Mouse (Mus musculus) ES-Bruce4 (cell line): ENCODE measurements around the gene Olfr49. TPM values are rescaled to one million over a fixed set of nuclear protein-coding genes. Genes with fewer than 3 reads are reported as not detected.
"Not testable (repeated sequence)": the region's sequence is repeated elsewhere in the genome, so short reads cannot be mapped to it uniquely, and the experiment has no call there.

Experiments
- H3K27ac ChIP-seq: 2 replicates; pipeline ENCODE4 v1.5.1; 2012; ENCODE audit warnings: low read length, inconsistent platforms; ENCODE audit not compliant: insufficient read depth
- H3K27me3 ChIP-seq: 2 replicates; pipeline ENCODE4 v1.6.1; 2012; ENCODE audit warnings: mild to moderate bottlenecking, low read length, inconsistent platforms; ENCODE audit not compliant: control insufficient read depth, poor library complexity, insufficient read depth, severe bottlenecking
- H3K36me3 ChIP-seq: 2 replicates; pipeline ENCODE4 v1.6.1; 2012; ENCODE audit warnings: inconsistent platforms, mild to moderate bottlenecking, low read length, moderate library complexity; ENCODE audit not compliant: control insufficient read depth, poor library complexity, insufficient read depth, severe bottlenecking
- H3K4me1 ChIP-seq: one replicate; pipeline ENCODE4 v1.8.1; 2011; ENCODE audit warnings: low read length; ENCODE audit not compliant: control insufficient read depth, insufficient read depth
- H3K4me3 ChIP-seq: 2 replicates; pipeline ENCODE4 v1.5.1; 2011; ENCODE audit warnings: low read depth, mild to moderate bottlenecking, low read length
- H3K9ac ChIP-seq: 2 replicates; pipeline ENCODE4 v1.6.1; 2012; ENCODE audit warnings: low read depth, mild to moderate bottlenecking, inconsistent platforms; ENCODE audit not compliant: poor library complexity, severe bottlenecking
- H3K9me3 ChIP-seq: replicated peaks from 2 replicates; pipeline ENCODE4 v1.6.1; 2012; ENCODE audit warnings: mild to moderate bottlenecking, low read length, inconsistent platforms; ENCODE audit not compliant: control insufficient read depth, poor library complexity, insufficient read depth, severe bottlenecking
- CTCF ChIP-seq: IDR thresholded peaks from one replicate; pipeline ENCODE4 v1.8.1; 2011; ENCODE audit warnings: low read depth, low read length
- EP300 ChIP-seq: IDR thresholded peaks from 2 replicates; pipeline ENCODE4 v1.6.1; 2011; ENCODE audit warnings: low read depth, low read length; ENCODE audit not compliant: insufficient read depth
- POLR2A ChIP-seq: IDR thresholded peaks from one replicate; pipeline ENCODE4 v1.8.1; 2011; ENCODE audit warnings: low read length; ENCODE audit not compliant: insufficient read depth
- polyA plus RNA-seq: library from polyadenylated mRNA; stranded (reverse); fragments of >200 nt; gene quantifications from 2 replicates; pipeline ENCODE4 v1.2.4, GENCODE M21; 2011; ENCODE audit warnings: low read depth; ENCODE audit not compliant: missing spikeins, insufficient read depth, insufficient read length

Olfr49 gene
- polyA plus RNA-seq, 1 experiment = not detected

DNA sequence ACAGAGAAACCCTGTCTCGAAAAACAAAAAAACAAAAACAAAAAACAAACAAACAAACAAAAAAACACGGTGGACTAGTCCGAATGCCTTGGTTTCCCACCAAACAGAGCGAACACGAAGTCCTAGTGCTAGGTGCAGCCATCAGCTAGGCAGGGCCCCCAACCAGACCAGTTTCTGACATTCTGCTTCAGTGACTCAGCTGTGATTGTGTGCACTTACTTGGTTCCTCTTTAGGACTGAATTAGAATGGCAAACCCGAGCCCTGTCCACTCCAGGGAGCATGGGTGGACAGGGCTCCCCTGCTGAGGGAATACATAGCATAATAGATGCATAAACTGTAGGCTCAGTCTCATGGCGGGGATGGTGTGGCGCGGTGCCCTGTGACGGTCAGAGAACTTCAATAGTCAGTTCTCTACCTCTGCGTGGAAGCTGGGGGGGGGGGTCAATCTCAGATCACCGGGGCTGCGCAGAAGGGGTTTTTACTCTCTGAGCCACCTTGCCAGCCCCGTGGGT lies 54.0 kb downstream of the Olfr49 start:
- TF ChIP-seq POLR2A (no peak), EP300 (no peak), CTCF (no peak)
- Histone ChIP-seq H3K9me3 (no peaks in the 10 kb centered on the region), H3K36me3 (no peaks in the 10 kb centered on the region), H3K4me1 (peaks cover 8% of the 10 kb centered on the region), H3K27ac (no peak overlapping the region), H3K4me3 (peak overlapping the region; percentile 31; the same call in 1 of the 2 replicates), H3K9ac (peak overlapping the region; percentile 45; the same call in 1 of the 2 replicates), H3K27me3 (no peaks in the 10 kb centered on the region)

DNA sequence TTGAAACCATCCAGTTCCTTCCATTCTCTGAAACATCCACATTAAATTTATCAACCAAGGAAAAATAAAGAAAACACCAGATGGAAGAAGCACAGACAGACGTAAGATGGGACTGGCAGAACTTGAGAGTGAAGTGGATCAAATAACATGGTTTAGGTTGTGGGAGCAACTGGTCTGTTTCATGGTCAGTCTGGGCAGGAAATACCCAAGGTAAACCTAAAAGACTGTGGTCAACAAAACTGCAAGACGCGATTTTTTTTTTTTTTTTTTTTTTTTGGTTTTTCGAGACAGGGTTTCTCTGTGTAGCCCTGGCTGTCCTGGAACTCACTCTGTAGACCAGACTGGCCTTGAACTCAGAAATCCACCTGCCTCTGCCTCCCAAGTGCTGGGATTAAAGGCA lies 54.9 kb downstream of the Olfr49 start:
- not testable (repeated sequence) for H3K9me3 ChIP-seq, H3K27me3 ChIP-seq, H3K4me3 ChIP-seq, H3K9ac ChIP-seq, H3K4me1 ChIP-seq, H3K36me3 ChIP-seq
- peak overlapping the region; percentile 78; the same call in 1 of the 2 replicates for H3K27ac ChIP-seq

DNA sequence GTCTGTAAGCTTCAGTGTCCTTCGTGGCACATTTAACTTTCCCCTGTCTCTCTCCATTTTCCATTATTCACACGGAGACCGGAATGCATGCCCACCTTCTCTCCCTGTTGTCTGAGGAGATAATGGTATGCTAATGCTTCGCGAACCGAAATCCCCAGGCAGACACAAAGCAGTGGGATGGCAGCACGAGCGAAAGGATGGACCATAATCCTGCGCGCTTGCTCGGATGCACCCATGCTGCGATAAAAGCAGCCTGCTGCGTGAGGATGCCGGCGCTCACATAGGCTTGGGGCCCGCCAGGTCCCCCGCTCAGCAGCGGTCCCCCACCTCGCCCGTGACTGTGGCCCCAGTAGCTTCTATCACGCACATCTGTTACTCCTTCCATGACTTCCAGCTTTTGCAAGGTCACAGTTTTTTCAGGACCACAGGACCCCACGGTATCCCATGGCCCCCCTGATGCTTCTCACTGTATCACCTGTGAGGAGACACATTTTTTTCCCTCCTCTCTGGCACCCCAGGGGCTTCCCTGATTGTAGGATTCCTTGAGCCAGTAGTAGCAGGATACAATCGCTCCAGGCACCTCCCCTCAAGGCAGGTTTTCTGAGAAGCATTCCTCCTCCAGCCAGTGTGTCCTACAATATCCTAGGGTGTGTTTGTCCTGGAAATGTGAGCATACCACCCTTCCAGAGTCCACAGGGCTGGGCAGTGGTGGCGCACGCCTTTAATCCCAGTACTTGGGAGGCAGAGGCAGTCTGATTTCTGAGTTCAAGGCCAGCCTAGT lies 55.6 kb downstream of the Olfr49 start:
- Histone ChIP-seq H3K9ac (peak overlapping the region; percentile 25), H3K36me3 (no peaks in the 10 kb centered on the region), H3K4me1 (peaks cover 12% of the 10 kb centered on the region), H3K4me3 (peak overlapping the region; percentile 15), H3K9me3 (no peaks in the 10 kb centered on the region), H3K27ac (peak overlapping the region; percentile 78), H3K27me3 (no peaks in the 10 kb centered on the region)
- 0 out of 2 replicates have a peak, but pooled peaks have one; percentile 62 for TF ChIP-seq EP300
- no peak for TF ChIP-seq POLR2A

DNA sequence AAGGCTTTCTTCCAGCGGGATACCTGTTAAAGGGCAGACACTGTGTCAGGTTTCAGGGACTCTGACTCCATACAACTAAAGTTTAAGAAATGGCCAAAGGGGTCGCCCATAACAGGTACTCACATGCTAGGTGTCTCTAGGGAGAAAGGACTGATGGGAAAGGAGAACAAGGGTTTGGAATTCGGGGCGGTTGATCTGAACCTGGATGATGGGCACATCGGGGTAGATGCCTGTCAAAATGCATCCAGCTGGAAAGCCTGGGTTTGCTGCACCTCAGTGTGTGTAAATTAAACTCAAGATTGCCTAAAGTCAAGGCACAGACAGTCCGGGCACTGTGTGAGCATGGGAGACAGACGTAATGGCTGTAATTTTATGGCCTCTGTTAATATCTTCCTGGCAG lies 56.2 kb downstream of the Olfr49 start:
- no peaks in the 10 kb centered on the region for H3K27me3 ChIP-seq
- TF ChIP-seq EP300 (no peak), POLR2A (no peak), CTCF (no peak)
- H3K27ac ChIP-seq = peak overlapping the region; percentile 78
- H3K4me3 ChIP-seq = peak overlapping the region; percentile 15
- peaks cover 13% of the 10 kb centered on the region for H3K4me1 ChIP-seq
- H3K9ac ChIP-seq = peak overlapping the region; percentile 25; the same call in 1 of the 2 replicates
- no peaks in the 10 kb centered on the region for H3K9me3 ChIP-seq
- H3K36me3 ChIP-seq = no peaks in the 10 kb centered on the region

Other genes starting within 250 kb of the Olfr49 start
- 119 and 129 TPM in 2 replicates for gene Dad1, start 30.8 kb downstream of the Olfr49 start, polyA plus RNA-seq
- 102 and 109 TPM in 2 replicates for gene Abhd4, start 30.8 kb downstream of the Olfr49 start, polyA plus RNA-seq
- 86.1 and 96.4 TPM in 2 replicates for gene Oxa1l, start 75.9 kb upstream of the Olfr49 start, polyA plus RNA-seq
- gene Slc7a7, start 132.8 kb upstream of the Olfr49 start, polyA plus RNA-seq = 46.6 and 47.7 TPM in 2 replicates
- 114 and 115 TPM in 2 replicates for gene Mrpl52, start 142.0 kb upstream of the Olfr49 start, polyA plus RNA-seq
- 50.4 and 60.7 TPM in 2 replicates for gene Mmp14, start 146.7 kb upstream of the Olfr49 start, polyA plus RNA-seq
- 22.9 and 25.8 TPM in 2 replicates for gene Lrp10, start 179.2 kb upstream of the Olfr49 start, polyA plus RNA-seq
- gene Rem2, start 191.2 kb upstream of the Olfr49 start, polyA plus RNA-seq = 2.6 and 4.0 TPM in 2 replicates
- gene Prmt5, start 232.6 kb upstream of the Olfr49 start, polyA plus RNA-seq = 165 and 183 TPM in 2 replicates